Mouse (Mus musculus): ENCODE measurements around the gene Bmx.
A peak's percentile ranks its signal among the peaks of the same experiment; 100 is the strongest.

Gene Bmx

GRCm38 (mm10) chrX:164258057-164258456 is at the start of gene Bmx:
Gene Bmx (minus strand): TSS chrX:164258193.
- no peak for DNase-seq (ENCODE audit: low read depth, low spot score)

- DNase-seq (ENCODE audit: low read depth, low spot score) = no peak
Measured at GRCm38 (mm10) chrX:164306250-164306649, 48.3 kb upstream of the Bmx start.

DNA sequence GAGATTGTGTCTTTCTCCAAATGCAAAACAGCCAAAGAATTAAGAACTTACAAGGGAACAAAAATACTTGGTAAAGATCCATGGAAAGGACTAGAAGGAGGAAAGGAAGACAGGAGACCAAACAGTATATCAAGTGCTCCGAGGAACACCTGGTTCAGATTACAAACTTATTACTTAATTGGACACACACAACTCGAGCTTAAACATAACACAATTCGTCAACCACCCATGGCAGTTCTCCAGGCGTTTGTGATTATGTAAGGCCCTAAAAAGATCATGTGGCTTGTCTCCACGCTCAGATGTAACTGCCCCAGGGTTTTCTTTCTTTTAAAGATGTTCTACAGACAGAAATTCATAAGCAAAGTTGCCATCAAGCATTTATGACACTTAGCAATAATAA is 33.2 kb upstream of the Bmx start:
- no peak for DNase-seq (ENCODE audit: low read depth, low spot score)

- peak; percentile 43 for DNase-seq (ENCODE audit: low read depth, low spot score)
Measured at GRCm38 (mm10) chrX:164287077-164287476, 29.1 kb upstream of the Bmx start.

GRCm38 (mm10) chrX:164283808-164284207 is 25.8 kb upstream of the Bmx start:
- no peak for DNase-seq (ENCODE audit: low read depth, low spot score)

DNA sequence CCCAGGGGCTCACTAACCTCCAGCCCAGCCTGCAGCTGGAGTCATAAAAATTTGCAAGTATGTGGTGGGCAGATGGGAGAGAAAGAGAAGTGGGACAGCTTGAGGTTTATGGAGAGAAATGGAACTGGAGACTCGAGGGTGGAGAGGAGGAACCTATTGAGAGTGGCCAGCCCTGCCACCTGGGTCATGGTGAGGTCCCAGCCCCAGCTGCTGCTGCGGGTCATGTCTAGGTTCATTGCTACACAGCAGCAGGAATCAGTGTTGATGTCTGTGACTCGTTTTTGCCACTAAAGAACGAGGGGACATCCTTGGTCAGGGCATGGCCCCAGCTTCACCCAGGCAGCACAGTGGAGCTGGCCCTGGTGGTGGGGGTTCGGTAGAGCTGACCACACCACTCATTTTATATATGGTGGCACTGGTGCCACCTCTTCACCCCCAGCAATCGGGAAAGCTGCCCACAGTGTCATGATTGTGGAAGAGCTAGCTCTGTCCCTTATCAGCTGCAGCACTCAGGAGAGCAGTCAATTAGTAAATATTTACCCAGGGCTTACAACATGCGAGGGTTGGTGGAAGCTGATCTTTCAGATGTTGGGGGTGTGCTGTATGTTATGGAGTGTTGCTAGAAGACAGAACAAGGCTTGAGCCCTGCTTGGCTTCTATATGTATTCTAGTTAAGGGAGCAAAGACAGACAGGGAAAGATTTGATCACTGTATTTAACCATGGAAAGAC is 23.1 kb upstream of the Bmx start:
- no peak for DNase-seq (ENCODE audit: low read depth, low spot score)

DNA sequence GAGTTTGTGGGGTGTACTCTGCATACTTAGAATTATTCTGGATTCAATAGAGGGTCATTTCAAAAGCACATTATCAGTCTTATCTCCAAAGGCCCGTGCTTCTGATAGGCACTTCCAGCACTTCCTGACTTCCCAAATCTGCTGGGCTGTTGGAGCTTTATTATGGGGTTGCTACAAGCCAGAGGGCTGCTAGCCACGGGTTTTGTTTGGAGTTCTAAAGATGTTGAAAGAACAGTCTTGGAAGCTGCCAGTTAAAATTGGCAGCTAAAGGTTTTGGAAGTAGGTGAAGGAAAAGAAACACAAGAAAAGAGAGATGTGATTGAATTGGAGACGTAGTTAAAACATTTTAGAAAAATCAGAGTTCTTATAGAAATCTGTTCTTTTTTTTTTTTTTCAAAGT is 17.5 kb upstream of the Bmx start:
- DNase-seq (ENCODE audit: low read depth, low spot score) = no peak

DNA sequence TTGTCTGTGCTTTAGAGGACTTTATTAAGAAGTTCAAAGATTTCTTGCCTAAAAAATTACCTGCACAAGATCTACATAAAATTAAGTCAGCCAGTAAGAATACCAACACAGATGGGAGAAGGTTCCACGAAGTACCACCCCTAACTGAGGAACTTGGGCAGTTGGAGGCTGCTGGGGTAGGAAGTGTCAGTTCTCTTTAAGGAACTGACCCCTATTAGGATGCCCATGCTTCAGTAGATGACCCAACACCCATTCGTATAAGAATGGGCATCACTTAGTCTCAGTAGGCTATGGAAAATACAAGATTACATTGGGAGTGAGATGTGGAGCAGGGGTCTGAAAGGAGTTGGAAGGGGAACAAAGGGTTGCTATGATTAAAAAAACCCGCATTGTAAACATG is 12.6 kb upstream of the Bmx start:
- DNase-seq (ENCODE audit: low read depth, low spot score) = no peak

GRCm38 (mm10) chrX:164269285-164269761 is 11.3 kb upstream of the Bmx start, which contains the start of gene Pir:
Gene Pir (plus strand): TSS chrX:164269371.
- DNase-seq (ENCODE audit: low read depth, low spot score) = peak; percentile 4

DNA sequence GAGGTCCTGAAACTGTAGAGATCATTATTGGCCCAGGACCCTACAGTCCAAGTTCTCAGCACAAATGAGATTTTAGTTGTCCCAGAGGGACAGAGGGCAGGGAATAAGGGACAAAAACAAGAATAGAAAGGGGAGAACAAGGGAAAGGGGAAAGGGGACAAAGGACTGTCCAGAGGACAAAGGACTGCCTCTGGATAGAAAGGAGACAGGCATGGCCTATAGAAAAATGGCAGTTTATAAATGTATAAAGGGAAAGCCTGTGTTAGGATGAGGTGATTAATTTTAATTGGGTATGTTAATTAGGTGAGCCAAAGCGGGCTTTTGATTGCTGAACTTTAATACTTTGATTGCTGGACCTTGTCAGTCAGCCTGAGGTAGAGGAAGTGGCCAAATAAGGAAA is 6.9 kb upstream of the Bmx start:
- no peak for DNase-seq (ENCODE audit: low read depth, low spot score)

- DNase-seq (ENCODE audit: low read depth, low spot score) = no peak
Measured at GRCm38 (mm10) chrX:164262286-164262685, 4.3 kb upstream of the Bmx start.

GRCm38 (mm10) chrX:164258662-164259061 is 669 bp upstream of the Bmx start:
- DNase-seq (ENCODE audit: low read depth, low spot score) = no peak

GRCm38 (mm10) chrX:164256527-164256926 is 1.5 kb downstream of the Bmx start:
- DNase-seq (ENCODE audit: low read depth, low spot score) = no peak

DNA sequence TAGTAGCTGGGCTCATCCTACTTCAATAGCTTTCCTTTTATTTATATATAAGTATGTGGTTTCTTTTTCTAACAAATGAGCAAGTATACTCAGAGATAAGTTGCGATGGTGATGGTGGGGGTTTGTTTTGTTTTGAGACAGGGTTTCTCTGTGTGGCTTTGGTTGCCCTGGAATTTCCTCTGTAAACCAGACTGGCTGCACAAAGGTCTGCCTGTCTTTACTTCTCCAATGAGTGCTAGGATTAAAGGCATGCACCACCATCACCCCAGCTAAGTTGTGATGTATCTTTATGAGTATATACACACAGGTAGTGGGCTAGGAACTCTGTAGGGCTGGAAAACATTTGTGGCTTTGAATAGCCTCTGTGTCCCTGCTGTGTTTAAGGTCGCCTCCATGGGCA is 11.3 kb downstream of the Bmx start:
- DNase-seq (ENCODE audit: low read depth, low spot score) = no peak

GRCm38 (mm10) chrX:164245714-164246113 is 12.3 kb downstream of the Bmx start:
- peak; percentile 9 for DNase-seq (ENCODE audit: low read depth, low spot score)

DNA sequence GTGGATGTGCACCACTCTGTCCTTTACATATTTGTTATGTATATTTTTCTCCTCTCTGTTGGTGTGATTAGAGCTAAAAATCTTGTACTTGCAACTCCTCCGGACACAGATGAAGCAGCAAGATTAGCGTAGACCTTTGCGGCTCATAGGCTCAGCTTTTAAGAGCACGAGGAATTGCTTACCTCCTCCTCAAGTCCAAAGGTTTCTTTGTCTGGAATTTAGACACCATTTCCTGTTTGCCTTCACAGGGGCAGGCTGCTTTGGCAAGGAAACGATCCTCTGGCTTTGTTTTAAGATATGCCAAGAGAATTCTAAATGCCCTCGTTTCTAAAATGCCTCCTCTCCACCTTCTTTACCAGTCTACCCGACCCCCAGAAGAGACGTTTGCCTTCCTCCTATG is 24.6 kb downstream of the Bmx start:
- DNase-seq (ENCODE audit: low read depth, low spot score) = no peak

DNA sequence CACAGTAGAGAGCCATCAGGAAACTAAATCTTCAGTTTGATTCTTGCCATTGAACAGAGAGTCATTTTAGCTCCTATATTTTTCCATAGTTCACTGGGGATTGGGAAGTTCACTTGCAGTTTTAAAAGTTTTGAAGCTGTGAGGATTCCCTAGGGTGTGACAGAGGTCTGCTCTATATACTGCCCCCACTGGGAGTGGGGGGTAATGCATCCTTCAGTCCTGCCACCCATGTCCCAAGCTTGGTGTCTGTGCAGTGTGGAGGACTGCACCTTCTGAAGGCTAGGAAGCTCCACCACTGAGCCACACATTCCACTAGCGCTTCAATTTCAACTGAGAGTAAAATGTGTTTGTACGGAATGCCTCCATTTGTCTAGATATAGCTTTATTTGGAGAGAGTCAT is 36.0 kb downstream of the Bmx start:
- peak; percentile 48 for DNase-seq (ENCODE audit: low read depth, low spot score)

DNA sequence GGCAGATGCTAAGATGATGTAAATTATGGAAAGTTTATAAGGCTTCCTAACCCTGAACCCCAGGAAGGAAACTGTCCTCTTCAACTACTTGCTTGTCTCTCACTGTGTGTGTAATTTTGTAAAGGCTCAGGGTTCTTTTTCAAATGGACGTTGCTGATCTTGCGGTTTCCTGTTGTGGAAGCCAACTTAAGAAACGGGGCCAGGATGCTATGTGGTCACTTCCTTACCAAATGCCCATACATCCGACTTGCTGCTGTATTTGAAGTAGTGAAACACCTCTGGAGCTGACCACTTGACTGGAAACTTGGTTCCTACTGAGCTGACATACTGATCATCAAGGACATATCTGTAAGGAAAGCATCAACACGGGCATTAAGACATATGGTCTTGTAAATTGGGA is 57.4 kb downstream of the Bmx start:
- DNase-seq (ENCODE audit: low read depth, low spot score) = no peak

DNA sequence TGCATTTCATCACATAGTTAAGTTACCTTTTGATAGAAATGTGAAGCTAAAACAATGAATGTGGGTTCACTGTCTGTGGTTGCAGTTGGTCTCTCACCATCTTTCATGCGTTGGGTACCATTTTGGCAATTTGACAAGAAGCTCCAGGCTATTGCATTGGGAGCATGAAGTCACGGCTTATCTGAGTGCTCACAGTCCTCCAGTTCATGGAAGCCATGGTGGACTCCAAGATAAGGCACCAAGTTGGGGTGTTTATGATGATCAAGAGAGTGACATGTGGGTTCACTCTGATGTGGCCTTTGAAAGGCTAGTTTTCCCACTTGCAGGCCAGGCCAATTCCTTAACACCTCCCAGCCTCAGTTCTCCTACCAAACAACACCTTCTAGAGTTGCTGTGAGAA is 60.3 kb downstream of the Bmx start:
- no peak for DNase-seq (ENCODE audit: low read depth, low spot score)

GRCm38 (mm10) chrX:164189880-164190279 is 68.1 kb downstream of the Bmx start:
- no peak for DNase-seq (ENCODE audit: low read depth, low spot score)

- peak; percentile 70 for DNase-seq (ENCODE audit: low read depth, low spot score)
Measured at GRCm38 (mm10) chrX:164183844-164184243, 74.1 kb downstream of the Bmx start.

DNA sequence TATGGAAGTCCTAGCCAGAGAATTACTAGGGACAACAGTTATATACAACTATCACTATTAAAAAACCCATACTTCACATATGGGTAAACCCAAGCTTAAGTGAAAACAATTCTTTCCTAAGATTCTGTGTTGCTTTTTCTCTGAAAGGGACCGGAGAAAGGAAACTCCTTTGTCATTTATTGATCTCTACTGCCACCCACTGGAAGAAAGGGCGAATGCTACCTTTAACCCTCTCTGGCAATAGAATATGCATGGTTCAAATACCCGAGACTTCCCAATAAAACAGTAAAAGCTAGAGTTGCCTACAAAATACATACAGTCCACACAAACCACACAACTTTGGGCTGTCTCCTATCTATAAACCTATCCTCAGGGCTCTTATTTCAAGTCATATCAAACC is 78.2 kb downstream of the Bmx start:
- peak; percentile 51 for DNase-seq (ENCODE audit: low read depth, low spot score)

DNA sequence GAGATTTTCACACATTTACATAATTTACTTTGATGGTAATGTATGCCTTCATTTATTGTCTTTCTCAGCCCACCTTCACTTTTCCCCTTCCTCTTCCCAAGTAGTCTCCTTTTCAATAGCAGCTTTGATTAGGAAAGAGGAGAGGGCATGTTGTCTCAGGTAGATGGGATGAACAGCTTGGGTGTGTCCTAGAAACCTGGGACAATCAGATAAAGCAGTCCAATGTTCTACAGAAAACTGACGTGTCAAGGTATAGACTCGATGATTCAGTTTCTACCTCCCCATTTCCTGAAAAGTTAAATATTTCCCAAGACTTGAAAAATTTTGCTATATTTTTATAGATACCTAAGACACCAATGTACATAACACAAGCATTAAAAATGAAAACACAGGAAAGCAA is 79.1 kb downstream of the Bmx start:
- no peak for DNase-seq (ENCODE audit: low read depth, low spot score)

- no peak for DNase-seq (ENCODE audit: low read depth, low spot score)
Measured at GRCm38 (mm10) chrX:164175780-164176179, 82.2 kb downstream of the Bmx start.
